Mouse (Mus musculus): ENCODE data around the gene Ing2.

The Ing2 gene

DNA sequence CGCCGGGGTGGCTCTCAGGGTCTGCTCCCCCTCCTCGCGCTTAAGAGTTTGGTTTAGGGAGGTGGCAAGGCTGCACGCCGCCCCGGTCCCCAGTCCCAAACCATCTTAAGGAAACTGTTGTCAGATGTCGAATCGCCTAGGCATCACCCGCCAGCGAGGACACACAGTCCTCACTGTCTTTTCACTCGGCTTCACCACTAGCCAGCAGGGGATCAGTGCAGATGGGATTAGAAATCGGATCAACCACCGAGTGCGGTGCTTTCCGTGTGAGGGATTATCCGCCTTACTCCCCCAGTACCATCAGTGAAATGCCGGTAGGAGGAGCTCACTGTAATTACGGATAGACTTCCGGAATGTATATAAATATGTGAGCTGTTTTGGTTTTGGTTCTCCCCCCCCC is 430 bp upstream of the Ing2 start:
- DNase-seq (ENCODE audit: low read depth), result no peak

DNA sequence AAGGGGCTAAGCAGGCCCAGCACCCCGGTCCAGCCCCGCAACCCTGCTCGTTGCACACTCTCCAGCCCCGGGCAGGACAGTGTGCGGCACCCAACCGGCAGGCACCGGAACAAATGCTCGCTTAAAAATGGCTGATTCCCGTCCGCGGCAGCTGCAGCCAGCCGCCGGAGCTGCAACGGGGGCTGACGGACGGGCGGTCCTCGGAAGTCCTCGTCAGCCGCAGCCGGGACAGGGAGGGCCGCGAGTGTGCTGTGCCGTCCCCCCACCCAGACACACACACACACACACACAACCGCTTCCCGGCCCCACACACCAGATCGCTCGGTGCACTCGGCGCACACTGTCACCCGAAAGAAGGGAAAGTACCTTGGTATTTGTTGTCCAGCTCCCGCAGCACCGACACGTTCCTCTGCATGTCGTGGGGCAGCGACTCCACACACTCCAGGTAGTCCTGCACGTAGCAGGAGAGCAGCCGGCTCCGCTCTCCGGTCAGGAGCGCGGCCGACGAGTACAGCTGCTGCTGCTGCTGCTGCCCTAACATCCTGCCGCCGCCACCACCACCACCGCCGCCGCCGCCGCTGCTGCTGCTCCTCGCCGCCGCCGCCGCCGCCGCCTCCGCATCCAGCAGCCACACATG is 1.1 kb downstream of the Ing2 start:
- DNase-seq (ENCODE audit: low read depth), result no peak

DNA sequence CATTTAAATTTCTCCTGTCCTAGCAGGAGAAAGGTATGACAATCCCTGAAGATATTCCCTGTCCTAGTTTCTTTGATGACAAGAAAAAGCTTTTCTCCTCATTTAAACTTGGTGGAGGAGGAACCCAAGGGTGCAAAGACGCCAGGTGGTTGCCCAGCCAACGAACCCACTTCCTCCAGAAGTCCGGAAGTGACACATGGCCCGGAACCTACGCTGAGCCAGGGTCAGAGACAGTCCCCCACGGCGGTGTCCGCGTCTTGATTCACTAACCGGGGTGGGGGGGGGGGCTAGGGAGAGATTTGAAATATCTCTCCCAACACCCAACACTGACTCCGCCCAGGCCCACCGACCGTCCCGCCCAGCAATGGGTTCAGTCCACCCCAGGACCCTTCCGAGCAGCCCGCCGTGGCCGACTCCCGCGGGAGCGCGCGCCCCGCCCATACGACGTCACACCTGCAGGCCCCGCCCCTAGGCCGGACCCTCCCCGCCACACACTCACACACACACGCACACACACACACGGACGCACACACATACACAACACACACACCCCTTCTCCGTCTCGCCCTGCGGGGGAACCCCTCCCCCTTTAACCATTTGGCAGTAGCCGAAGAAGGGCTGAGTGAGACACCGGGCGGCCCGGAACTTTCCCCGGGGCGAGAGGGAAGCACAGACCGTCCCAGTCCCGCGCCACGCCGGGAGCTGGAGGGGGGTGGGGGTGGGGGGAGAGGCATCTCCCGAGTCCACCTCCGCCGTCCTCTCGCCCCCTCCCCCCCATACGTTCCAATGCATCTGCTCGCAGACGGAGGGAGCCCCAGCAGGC is 1.8 kb downstream of the Ing2 start:
- DNase-seq (ENCODE audit: low read depth), result peak; percentile 28

DNA sequence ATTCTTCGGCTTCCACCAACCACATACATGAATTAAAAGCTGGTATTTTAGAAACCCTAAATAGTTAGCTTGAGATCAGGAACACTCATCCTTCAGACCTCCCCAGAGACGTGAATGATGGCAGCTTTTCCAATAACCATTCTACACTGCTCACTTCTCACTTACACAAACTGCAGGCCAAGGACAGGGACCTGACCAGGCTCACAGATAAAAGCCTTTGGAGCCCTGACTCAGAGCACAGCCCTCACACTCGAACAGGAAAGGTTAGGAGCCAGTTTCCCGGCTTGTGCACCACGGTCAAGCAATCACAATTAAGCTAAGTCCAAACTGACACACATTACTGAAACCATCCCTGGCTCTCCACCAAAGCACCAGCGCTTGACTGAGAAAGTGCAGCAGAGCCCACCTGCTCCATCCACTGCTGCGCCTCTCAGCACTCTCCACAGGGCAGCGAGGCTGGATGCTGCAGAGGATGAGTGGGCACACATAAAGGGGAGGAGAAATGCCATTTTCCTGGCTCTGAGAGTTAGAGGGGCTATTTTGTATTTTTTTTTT is 11.0 kb downstream of the Ing2 start:
- DNase-seq (ENCODE audit: low read depth), result no peak

DNA sequence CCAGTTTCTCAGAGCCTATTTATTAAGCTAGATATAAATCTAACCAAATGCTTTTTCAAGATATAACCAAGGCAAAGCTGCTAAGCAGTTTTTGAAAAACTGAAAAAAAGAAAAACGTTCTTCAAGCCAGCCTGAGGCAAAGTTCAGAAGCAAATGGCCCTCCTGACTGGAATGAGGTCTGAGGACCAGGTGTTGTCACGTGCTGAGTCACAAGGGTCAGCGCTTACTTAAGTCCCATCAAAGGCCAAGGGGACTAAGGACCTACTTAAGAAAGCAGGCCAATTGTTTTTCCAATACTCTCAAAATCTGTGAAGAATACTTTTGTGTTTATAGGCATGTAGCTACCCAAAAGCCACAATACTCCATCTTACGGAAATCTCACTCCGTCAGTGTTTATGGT is 12.2 kb downstream of the Ing2 start:
- no peak for DNase-seq (ENCODE audit: low read depth)

DNA sequence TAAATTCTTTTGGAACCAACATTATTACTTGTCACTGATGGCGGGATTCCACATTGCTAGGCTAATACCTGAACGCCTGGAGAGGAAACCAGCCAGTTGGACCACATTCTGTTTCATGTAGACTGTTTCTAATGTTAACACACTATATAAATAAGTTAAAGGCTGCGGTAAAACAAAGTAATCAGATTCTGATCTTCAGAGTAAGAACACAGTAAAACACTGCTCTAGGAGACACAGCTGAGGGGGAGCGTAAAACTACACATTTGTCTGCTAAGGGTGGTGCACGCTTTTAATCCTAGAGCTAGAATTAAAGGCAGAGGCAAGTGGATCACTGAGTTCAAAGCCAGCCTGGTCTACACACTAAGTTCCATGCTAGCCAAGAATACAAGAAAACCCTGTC is 12.6 kb downstream of the Ing2 start:
- DNase-seq (ENCODE audit: low read depth), result no peak

DNA sequence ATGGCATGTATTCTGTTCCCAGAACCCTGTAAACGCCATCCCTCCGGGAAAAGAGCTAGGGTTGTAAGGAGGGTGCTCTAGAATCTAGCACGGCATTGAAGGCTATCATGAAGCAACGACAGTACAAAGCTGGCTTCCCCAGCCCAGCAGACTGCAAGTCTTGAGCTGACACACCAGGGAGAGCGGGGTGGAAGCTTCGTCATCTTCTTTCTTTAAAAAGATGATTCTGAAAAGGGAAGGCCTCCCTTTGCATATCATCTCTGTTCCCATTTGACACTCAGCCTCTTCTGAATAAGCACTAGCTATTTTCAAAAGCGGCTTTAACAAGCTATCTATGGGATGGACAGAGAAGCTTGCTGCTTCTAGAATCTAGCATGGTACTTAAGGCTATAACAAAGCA is 15.0 kb downstream of the Ing2 start:
- no peak for DNase-seq (ENCODE audit: low read depth)

DNA sequence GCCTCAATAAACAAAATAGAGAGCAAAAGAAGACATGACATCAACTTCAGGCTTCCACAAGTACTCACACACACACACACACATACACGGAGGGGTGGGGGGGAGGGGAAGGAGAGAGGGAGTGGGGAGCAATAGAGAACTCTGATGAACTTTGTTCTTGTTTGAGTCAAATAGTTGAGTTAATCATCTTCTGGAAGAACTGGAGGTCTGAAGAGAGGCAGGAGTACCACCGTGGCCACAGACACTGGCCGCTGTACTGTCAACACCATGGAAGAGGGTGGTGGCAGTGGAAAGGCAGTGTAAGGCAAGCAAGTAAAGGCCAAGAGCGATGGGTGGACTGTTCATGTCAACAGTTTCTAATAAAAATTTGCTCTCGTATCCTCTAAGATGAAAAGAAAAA is 15.9 kb downstream of the Ing2 start:
- DNase-seq (ENCODE audit: low read depth), result no peak

DNA sequence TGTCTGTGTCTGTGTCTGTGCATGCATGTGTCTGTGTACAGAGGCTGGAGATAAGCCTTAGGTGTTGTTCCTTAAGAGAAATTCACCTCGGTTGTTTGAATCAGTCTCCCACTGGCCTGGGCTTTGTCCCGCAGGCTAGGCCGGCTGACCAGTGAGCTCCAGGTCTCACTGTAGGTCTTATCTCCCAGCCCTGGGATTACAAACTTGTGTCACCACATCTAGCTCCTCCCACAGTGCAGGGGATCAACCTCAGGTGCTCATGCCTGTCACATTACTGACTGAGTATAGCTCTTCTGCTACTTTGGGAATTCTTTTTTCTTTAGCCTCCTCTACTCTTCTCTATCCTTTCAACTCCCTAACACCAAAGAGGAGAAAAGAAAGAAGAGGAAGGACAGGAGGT is 20.9 kb downstream of the Ing2 start:
- no peak for DNase-seq (ENCODE audit: low read depth)

DNA sequence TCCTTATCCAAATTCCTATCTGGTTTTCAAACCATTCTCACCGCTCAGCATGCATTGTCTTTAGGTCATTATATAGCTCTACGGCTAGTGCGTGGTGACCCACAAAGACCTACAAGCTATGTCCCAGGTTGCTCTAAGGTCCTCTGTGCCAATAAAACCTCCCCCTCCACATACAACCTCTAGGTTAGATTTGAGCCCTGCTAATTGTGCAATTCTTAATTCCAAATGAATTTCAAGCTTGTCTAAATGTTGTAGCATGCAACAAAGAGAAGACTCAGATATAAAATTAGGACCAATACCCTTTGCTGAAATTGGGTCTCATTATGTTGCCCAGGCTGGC is 22.6 kb downstream of the Ing2 start:
- DNase-seq (ENCODE audit: low read depth), result no peak

DNA sequence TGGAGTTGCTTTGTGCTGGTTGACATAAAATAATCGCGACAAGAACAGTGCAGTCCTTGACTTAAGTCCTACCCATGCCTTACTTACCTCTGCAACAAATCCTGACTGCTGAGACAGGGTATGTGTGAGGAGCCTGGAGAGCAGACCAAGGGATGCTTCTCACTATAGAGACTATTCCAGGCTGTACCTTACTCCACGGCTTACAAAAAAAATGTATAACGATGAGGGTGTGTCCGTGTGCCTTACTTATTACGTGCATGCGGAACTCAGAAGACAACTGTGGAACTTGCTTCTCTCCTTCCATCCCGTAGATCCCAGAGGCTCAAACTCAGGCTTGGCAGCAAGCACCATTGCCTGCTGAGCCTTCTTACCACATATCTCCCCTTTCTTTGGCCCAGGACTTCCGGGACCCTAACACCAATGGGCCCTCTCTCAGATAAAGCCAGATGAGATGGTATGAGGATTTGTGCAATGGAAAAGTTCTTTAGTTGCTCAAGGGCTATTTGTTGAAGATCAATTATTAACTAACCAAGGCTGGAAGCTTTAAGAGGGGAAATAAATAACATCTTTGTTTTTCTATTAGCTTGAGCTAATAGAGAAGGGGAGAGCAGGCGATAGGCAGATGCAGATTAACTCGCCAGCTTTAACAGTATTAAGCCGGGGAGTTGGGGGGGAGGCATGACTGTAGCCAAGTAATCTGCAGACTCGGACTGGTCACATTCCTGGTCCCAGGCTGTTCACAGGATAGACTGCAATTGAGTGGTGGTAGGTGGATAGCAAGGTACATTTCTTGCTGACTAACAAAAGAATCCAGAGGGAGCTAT is 23.2 kb downstream of the Ing2 start:
- no peak for DNase-seq (ENCODE audit: low read depth)

DNA sequence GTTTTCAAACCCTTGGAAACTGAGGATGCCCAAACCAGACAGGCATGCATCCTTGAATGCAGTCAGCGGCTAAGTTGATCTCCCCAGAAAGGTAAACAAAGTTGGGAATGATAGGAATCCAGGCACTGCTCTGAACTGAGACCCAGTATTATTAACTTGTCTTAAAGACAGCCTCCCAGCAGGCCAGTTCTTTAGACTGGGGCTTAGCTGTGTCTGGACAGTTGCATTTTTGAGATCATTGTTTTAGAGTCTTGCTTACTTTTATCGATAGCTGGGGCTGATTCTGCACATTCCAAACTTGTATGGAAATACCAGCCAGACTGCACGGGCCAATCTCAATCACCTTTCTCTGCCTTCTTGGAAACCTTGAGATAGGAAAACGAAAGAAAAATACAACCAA is 24.5 kb downstream of the Ing2 start:
- DNase-seq (ENCODE audit: low read depth), result no peak

DNA sequence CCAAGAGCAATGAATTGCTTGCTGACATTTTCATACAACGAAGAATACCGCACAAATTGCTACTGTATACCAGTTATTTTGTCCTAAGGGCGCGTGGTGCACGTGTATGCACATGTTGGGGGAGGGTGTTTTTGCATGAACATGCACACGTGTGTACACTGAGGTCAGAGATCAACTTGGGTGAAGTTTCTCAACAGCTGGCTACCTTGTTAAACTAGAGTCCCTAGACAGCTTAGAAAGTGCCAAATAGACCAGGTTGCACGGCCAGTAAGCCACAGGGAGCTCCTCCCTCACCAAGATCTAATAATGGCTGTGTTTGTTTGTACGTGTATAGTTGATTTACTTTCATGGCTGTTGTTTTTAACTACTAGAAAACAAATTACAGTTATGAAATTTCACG is 25.8 kb downstream of the Ing2 start:
- DNase-seq (ENCODE audit: low read depth), result no peak

DNA sequence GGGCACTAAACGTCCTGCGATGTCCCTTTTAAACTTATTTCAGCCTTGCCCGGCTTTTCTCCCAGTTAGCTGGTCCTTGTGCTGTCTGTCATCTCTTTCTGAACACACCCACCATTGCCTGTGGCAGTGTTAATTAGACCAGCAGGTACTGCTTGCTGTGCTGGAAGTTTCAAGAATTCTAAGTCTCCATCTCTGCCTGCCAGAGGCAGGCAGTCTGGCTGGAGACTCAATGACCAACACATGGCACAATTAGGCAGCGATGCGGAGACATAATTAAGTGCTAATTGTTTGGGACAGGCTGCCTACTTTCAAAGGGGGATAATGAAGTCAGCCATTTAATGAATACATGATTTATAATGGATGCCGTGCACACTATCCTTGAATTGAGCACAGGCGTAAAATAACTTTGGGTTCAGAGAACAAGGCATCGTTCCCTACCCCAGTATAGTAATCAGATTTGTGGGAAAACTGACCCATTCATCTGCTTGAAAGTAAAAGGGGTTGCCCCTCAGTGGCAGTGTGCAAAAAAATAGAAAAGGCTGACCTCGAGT is 32.8 kb downstream of the Ing2 start:
- DNase-seq (ENCODE audit: low read depth), result no peak

DNA sequence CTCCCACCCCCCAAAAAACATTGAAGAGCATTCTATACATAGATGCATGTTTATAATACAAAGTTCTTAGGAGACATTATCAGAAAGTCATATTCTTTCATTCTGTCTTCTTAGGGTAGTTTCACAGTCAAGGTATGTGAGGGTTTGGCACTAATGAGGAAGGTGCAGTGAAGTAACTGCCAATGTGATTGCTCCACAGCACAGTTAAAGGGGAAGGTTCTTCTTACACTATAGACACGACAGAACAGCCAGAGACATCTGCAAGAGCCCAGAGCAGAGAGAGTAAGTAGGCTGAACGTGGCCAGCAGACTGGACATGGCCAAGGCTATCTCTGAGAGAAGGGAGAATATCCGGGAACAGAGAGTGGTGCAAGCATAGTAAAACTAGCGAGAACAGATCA is 38.2 kb downstream of the Ing2 start:
- no peak for DNase-seq (ENCODE audit: low read depth)

DNA sequence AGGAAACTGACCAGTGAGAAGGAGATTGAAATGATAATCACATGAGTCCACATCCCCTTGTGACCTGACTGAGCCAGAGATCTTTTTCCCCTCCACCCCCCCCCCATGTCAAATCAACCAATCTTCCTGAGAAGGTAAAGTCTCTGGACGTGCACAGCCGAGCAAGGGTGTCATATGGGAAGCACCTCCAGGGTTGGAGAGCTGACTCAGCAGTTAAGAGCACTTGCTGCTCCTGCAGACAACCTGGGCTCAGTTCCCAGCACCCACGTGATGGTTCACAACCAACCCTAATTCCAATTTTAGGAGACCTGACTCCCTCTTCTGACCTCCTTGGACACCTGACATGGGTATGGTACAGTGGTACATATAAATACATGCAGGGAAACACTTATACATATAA is 39.3 kb downstream of the Ing2 start:
- DNase-seq (ENCODE audit: low read depth), result no peak

DNA sequence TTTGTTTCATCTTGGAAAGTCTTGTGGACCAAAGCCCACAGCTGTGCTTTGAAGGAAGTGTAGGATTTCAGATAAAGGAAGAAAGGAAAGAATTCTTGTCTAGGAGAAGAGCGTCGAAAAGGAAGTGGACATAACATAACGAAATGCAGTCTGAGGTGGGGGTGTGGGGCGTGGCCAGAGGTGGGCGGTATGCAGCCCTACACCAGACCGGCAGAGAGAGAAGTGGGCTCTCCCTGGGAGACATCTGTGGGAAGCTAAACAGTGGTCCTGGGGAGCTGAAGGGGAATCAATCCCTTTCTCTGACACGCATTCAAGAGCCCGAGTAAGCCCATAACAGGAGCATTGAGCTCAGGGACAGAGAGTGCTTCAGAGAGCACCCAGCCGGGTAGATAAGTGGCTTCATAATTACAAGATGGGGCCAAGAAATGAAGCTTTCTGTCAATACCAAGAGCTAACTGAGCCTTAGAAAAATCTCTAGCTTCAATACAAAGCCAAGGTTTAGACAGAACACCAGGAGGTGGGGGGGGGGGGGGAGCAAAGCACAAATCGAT is 40.5 kb downstream of the Ing2 start:
- no peak for DNase-seq (ENCODE audit: low read depth)

DNA sequence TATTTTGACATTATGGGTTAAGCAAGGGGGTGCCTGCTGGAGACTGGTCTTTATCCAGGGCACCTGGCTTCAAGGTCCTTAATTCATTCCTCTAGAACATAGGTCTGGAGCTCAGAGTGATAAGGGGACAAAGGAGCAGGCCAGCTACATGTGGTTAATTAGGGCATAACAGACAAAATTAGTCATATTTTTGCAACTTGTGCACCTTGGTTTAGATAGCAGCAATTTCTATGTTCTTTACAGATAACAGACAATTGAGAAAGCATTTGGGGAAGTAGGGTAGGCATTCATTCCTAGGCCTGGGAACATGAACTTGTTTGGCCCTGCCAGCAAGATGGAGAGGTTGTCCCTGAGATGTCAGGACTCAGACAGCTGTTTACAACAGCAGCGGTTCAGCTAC is 54.2 kb downstream of the Ing2 start:
- no peak for DNase-seq (ENCODE audit: low read depth)
